Mouse (Mus musculus) adrenal gland, adult 2 months (tissue): ENCODE data around the gene Setx. TPM values are rescaled to one million over a fixed set of nuclear protein-coding genes. Genes with fewer than 3 reads are reported as not detected.
"Not testable (repeated sequence)": the region's sequence is repeated elsewhere in the genome, so short reads cannot be mapped to it uniquely, and the experiment has no call there.

Experiments used
- DNase-seq: peaks from one replicate; pipeline ENCODE4 v3.0.0; 2021
- long read RNA-seq: library from polyadenylated mRNA; stranded (forward); transcript quantifications from one replicate; pipeline ENCODE4 v2.0.0, GENCODE M21; 2021
- polyA plus RNA-seq: library from polyadenylated mRNA; depleted of rRNA; stranded (reverse); fragments of >200 nt; gene quantifications from 2 replicates; pipeline ENCODE4 v1.2.3, GENCODE M21; 2012; rRNA removed
- total RNA-seq, 2 experiments: library from RNA; stranded (reverse); gene quantifications; 2 replicates each; pipeline ENCODE4 v1.2.3; 2021

Gene Setx
- total RNA-seq (10 to 100 TPM; 21.7 to 29.6 TPM), polyA plus RNA-seq (2.7 and 2.9 TPM in 2 replicates)
- long read RNA-seq, partial matches to known transcripts, result 3 of 6 reads
- long read RNA-seq, other reads (novel, unspliced or antisense), result 3 of 6 reads

DNA sequence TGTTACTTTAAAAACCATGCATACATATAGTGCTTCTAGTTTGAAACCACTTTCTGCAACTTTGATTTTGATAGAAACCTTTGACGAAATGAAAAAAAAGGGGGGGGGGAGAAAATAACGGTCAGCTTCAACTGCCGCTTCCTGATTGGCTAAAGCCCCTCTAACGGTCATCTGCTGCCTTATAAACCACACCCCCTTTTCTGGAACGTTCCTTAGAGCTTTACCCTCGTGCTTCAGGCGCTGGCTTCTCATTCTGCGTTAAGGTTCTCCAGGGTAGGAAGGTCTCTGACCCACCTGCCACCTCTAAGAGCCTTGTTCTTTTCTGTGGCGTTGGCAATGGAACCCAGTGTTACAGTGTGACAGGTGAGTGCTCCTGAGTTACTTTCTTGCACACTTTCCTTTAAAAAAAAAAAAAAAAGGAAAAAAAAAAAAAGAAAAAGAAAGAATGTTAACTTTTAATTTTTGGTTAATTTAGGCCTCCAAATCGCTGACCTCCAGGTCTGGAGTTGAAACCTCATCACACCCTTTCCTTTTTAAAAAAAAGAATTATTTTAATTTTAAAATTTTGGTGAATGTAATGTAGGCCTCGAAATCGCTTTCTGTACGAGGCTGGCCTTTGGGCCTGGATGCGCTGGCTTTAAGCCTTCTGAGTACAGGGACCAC is at the start of gene Setx:
Gene Setx (plus strand): TSS at position 275 of the 663 bp plus-strand sequence.
- DNase-seq, result no peak

DNA sequence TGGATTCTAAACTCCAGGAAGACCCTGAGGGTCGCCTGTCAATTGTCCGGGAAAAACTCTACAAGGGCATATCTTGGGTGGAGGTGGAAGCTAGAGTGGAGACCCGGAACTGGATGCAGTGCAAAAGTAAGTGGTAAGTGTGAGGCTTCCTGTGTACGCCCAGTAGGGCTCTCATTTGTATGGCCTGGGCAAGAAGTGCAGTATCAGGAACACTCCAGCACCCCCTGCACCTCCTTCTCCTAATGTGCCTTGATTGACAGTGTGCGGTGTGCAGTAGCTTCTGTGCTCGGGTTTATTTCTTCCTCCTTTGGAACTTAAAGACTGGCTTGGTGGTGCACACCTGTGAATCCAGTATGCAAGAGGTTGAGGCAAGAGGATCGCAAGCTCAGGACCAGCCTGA is 49.3 kb upstream of the Setx start:
- no peak for DNase-seq

GRCm38 (mm10) chr2:29075331-29076070 is 48.5 kb upstream of the Setx start:
- no peak for DNase-seq

DNA sequence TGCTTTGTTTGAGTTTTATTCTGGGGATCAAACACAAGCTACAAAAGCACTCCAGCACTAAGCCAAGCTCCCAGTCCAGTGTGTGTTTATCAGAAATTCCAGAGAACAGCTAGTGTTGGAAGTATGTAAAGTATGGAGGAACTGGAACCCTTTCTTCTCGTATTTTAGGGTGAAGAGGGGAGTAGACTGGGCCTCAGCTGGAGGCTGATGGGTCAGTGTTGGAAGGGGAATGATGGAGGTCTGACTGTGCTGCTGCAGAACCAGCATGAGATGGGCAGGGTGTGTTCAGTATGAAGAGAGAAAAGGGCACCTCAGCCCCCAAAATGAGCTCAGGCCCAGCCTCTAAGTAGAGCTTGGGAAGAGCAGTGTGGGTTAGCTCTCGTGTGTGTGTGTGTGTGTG is 47.8 kb upstream of the Setx start:
- DNase-seq, result no peak

- peak; percentile 22 for DNase-seq
These were observed 42.0 kb upstream of the Setx start for GRCm38 (mm10) chr2:29081965-29082364.

DNA sequence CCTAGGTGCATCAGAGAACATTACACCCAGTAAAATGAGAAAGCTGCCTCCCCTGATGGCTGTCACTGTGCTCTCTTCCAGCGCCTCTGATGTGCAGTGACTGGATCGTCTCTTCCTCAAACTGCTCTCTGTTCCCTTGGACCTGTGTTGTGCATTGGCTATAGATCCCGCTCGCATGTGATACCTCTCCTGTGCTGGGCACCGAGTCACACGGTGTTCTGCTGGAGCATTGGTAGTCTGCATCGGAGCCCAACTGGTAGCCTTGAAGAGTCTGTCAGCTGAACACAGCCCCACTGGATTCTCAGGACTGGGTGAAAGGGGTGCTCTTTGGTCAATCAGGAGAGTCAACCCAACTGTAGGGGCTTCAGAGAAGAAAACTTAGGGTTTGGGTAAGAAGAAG is 38.0 kb upstream of the Setx start:
- no peak for DNase-seq

GRCm38 (mm10) chr2:29089276-29089675 is 34.7 kb upstream of the Setx start:
- peak; percentile 71 for DNase-seq

GRCm38 (mm10) chr2:29095674-29096073 is 28.3 kb upstream of the Setx start:
- DNase-seq, result no peak

DNA sequence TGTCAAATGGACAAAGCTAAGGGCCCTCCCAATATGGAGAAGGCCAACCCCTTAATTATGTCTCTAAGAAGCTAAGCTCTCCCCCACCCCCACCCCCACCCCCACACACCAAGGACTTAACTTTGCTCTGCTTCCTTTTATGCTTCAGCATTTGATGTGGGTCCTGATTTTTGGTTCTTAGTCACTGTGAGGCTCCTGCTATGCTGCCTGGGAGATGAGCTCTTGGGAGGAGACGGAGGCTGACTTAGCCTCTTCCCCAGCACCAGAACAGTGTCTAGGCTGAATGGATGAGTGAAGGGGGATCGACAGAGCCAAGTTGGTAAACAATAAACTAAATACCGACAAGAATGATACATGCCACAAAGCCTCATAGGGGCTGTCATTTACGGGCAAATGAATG is 27.2 kb upstream of the Setx start:
- no peak for DNase-seq

DNA sequence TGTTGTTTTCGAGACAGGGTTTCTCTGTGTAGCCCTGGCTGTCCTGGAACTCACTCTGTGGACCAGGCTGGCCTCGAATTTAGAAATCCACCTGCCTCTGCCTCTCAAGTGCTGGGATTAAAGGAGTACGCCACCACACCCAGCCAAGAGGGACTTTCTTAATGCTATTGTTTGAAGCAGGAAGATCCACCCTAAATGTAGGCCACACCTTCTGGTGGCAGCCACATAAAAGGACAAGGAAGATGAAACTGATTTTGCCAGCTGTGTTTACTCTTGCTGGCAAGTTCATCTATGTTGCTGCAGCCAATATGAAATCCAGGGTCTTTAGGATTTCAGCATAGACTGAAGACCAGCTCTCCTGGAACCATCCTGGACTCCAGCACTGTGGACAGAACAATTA is 26.5 kb upstream of the Setx start:
- no peak for DNase-seq

- DNase-seq, result not testable (repeated sequence)
These were observed 26.0 kb upstream of the Setx start for GRCm38 (mm10) chr2:29097955-29098354.

DNA sequence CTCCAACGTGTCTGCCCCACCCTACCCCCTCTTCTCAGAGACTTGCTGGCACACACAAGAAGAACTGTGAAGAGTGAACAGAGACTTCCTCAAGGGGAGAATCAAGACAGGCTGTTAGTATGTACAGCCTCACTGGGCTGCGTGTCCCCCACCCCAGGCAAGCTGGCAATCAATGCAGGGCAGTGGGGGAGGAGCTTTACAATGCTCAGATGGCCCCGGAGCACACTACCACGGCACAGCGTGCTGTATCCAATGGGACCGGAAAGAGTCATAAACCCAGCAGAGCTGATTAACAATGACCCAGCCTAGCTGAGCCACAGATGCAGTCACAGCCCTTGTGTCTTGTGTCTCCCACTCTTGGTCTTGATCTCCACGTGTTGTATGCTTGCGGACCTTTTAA is 25.2 kb upstream of the Setx start:
- no peak for DNase-seq

- no peak for DNase-seq
These were observed 24.3 kb upstream of the Setx start for GRCm38 (mm10) chr2:29099646-29100045.

DNA sequence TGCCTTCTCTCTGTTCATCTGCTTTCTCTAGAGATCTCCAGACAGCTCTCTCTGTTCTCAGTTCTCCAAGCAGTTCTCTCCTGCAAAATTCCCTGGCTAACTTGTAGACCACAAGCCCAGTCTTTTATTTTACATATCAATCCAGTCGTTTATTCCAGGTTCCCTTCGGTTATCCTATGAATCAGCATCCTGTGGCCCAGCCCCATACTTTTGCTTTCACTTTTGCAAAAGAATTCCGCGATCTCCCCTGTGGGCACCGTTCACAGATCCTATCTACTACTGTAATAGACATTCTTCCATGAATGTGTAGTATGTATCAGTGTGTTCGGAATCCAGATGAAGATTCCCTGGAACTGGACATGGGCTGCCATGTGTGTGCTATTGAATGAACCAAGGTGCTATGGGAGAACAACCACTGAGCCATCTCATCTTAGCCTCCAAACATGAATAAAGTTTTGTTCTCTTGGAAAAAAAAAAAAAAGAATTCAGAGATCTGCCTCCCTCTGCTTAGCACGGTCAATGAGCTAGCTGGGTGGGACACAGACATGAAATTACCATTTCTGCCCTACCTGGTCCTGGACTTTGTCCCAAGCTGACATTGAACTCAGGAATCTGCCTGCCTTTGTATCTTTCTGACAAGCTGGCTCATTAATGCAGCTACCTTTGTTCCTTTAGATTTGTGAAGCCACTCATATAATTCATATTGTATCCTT is 23.0 kb upstream of the Setx start:
- peak; percentile 24 for DNase-seq

GRCm38 (mm10) chr2:29102416-29103377 is 21.3 kb upstream of the Setx start:
- DNase-seq, result not testable (repeated sequence)

DNA sequence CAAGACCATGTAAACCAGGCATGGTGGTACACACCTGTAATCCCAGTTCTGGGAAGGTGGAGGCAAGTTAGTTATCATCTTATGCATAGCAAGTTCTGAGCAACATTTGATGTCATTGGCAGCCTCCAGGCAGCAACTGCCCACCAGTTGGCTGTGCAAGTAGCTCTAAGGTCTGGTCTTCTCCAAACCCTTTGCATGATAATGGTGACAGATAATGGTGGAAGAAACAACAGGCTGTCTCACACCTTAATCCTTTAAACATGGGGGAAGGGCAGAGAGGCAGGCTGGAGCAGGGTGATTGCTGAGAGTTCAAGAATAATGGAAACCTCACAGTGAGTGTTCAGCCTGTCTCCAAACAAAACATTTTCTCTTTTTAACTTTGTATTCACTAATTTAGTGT is 3.0 kb upstream of the Setx start:
- no peak for DNase-seq

- DNase-seq, result no peak
These were observed 1.5 kb upstream of the Setx start for GRCm38 (mm10) chr2:29122446-29122845.

GRCm38 (mm10) chr2:29124571-29124935 is 572 bp downstream of the Setx start:
- no peak for DNase-seq

DNA sequence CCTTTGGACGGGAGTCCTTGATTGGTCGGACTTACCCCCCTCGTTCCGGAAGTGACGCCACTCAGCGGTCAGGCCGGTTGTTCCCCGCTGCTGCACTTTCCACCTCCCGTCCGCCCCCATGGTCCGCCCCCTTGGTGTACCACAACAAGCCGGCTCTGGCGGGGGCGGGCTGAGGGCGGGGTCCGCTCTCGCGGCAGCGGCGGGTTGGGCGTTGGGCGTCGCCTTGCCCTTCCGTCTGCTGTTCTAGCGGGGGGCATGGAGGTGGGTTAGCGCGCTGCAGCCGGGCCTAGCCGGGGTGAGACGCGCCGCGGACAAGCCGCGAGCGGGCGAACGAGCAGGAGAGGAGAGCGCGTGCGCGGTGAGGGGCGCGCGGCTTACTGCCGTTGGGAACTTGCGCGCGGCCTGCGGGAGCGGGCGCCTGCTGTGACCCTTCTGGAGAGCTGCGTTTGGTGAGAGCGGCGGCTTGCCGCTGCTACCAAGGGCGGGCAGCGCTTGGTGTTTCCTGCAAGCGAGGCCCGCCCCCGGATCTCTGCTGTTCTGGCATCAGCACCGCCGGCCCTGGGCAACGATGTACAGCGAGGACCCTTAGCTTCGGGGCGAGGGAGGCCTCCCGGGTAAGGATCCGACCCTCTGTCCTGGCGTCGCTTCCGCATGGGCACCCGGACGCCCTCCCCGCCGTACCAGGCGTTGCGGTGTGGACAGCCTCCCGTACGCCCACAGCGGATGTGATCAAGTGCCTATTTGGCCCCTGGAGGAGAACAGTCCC is 1.1 kb downstream of the Setx start:
- peak; percentile 100 for DNase-seq

DNA sequence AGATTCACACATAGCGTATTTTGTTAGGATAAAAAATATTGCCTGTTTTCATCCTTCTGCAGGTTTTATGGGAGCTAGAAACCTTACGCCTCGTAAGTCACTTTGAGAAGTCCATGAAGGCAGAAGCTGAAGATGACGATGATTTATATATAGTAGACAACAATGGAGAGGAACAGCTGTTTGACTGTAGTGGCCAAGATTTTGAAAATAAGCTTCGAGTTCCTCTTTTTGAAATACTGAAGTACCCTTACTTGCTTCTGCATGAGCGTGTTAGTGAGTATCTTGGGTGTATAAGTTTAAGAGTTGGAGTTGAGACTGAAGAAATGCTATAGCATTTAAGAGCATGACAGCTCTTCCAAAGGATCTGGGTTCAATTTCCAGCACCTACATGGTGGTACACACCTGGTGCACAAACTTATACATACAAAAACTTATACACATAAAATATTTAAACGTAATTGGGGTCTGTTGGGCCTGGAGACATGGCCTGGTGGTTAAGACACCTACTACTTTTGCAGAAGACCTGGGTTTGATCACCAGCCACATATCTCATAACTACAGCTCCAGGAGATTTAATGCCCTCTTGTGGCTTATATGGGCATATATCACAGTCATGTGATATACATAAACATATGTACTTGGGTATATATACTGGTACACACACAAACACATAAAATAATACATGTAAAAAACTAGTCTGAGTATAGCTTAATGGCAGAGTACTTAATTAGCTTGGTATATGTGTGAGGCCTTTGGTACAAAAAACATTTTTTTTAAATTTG is 6.3 kb downstream of the Setx start:
- no peak for DNase-seq
